Mouse (Mus musculus) heart, postnatal 10 days (tissue): ENCODE measurements around the gene Armh4. TPM values are rescaled to one million over a fixed set of nuclear protein-coding genes. Genes with fewer than 3 reads are reported as not detected.
"Not testable (repeated sequence)": the region's sequence is repeated elsewhere in the genome, so short reads cannot be mapped to it uniquely, and the experiment has no call there.

ENCODE experiments used
- DNase-seq, 2 experiments: peaks; one replicate each; pipeline ENCODE4 v3.0.0; 2021
- intact Hi-C: fragments of 180-260 bp; cut with DNase I; formaldehyde crosslinking; loops from one replicate; pipeline ENCODE4 v1.15.1; 2025
- total RNA-seq, 2 experiments: library from RNA; stranded (reverse); gene quantifications; 2 replicates each; pipeline ENCODE4 v1.2.3; 2021

Armh4 gene
- 1 to 10 TPM; 4.1 to 4.9 TPM for total RNA-seq

GRCm38 (mm10) chr14:49782715-49783531 is at the start of gene Armh4:
Gene Armh4 (minus strand): TSS chr14:49783383.
- DNase-seq, result peak; percentile 70 to 71

GRCm38 (mm10) chr14:49829192-49830171 is 46.3 kb upstream of the Armh4 start:
- DNase-seq, result peak in 1 of 2 experiments; percentile 5
- intact Hi-C loops, result loop anchor here (10.0 kb wide), 1 partner anchor 75 kb away; no protein-coding TSS in a partner anchor

More at GRCm38 (mm10) chr14:49782715-49783531, at the start of gene Armh4:
- intact Hi-C loops, result no loop called here

- intact Hi-C loops, DNase-seq: not testable (repeated sequence)
Observed at GRCm38 (mm10) chr14:49819721-49820440, 36.7 kb upstream of the Armh4 start.

GRCm38 (mm10) chr14:49818713-49819208 is 35.6 kb upstream of the Armh4 start:
- DNase-seq, intact Hi-C loops: not testable (repeated sequence)

- intact Hi-C loops, DNase-seq: not testable (repeated sequence)
Observed at GRCm38 (mm10) chr14:49812966-49813365, 29.8 kb upstream of the Armh4 start.

GRCm38 (mm10) chr14:49805051-49805450 is 21.9 kb upstream of the Armh4 start:
- DNase-seq, intact Hi-C loops: not testable (repeated sequence)

GRCm38 (mm10) chr14:49801444-49801843 is 18.3 kb upstream of the Armh4 start:
- intact Hi-C loops, result loop anchor here (1.0 kb wide), 1 partner anchor 33 kb away; no protein-coding TSS in a partner anchor

GRCm38 (mm10) chr14:49793948-49794347 is 10.8 kb upstream of the Armh4 start:
- intact Hi-C loops, result no loop called here
- DNase-seq, result peak in 1 of 2 experiments; percentile 11

More at GRCm38 (mm10) chr14:49801444-49801843, 18.3 kb upstream of the Armh4 start:
- DNase-seq, result peak; percentile 32 to 36

GRCm38 (mm10) chr14:49790542-49790941 is 7.4 kb upstream of the Armh4 start:
- intact Hi-C loops, result no loop called here
- peak; percentile 16 to 20 for DNase-seq

GRCm38 (mm10) chr14:49785793-49786192 is 2.6 kb upstream of the Armh4 start:
- intact Hi-C loops, result loop anchor here (2.0 to 5.0 kb wide), 2 partner anchors 31 to 548 kb away; no protein-coding TSS in a partner anchor

GRCm38 (mm10) chr14:49783866-49784265 is 683 bp upstream of the Armh4 start:
- intact Hi-C loops, result loop anchor here (2.0 kb wide), 1 partner anchor 29 kb away; no protein-coding TSS in a partner anchor
- no peak for DNase-seq

More at GRCm38 (mm10) chr14:49785793-49786192, 2.6 kb upstream of the Armh4 start:
- DNase-seq, result peak; percentile 54 to 79

- DNase-seq, result no peak
- intact Hi-C loops, result no loop called here
Observed at GRCm38 (mm10) chr14:49780416-49780815, 2.8 kb downstream of the Armh4 start.

- peak in 1 of 2 experiments; percentile 21 for DNase-seq
- intact Hi-C loops, result not testable (repeated sequence)
Observed at GRCm38 (mm10) chr14:49777539-49777938, 5.6 kb downstream of the Armh4 start.

GRCm38 (mm10) chr14:49771746-49772145 is 11.4 kb downstream of the Armh4 start:
- peak in 1 of 2 experiments; percentile 11 for DNase-seq

GRCm38 (mm10) chr14:49766601-49767000 is 16.6 kb downstream of the Armh4 start:
- intact Hi-C loops, result no loop called here
- no peak for DNase-seq

More at GRCm38 (mm10) chr14:49771746-49772145, 11.4 kb downstream of the Armh4 start:
- intact Hi-C loops, result no loop called here

- no peak for DNase-seq
Observed at GRCm38 (mm10) chr14:49755845-49756244, 27.3 kb downstream of the Armh4 start.

GRCm38 (mm10) chr14:49752614-49753013 is 30.6 kb downstream of the Armh4 start:
- no peak for DNase-seq
- intact Hi-C loops, result loop anchor here (10.0 kb wide), 1 partner anchor 82 kb away; no protein-coding TSS in a partner anchor

More at GRCm38 (mm10) chr14:49755845-49756244, 27.3 kb downstream of the Armh4 start:
- intact Hi-C loops, result loop anchor here (2.0 to 10.0 kb wide), 2 partner anchors 29 to 79 kb away; no protein-coding TSS in a partner anchor

GRCm38 (mm10) chr14:49745874-49746273 is 37.3 kb downstream of the Armh4 start:
- intact Hi-C loops, result no loop called here
- no peak for DNase-seq

- intact Hi-C loops, result no loop called here
- no peak for DNase-seq
Observed at GRCm38 (mm10) chr14:49743946-49744526, 39.1 kb downstream of the Armh4 start.
